Mouse (Mus musculus) urinary bladder, postnatal 10 days (tissue): ENCODE measurements around the gene Tbc1d25.
A peak's percentile ranks its signal among the peaks of the same experiment; 100 is the strongest.

Experiments
- DNase-seq: peaks from one replicate; pipeline ENCODE4 v3.0.0; 2022; ENCODE audit warnings: low spot score

Tbc1d25 gene

GRCm38 (mm10) chrX:8179646-8180045, 3.7 kb upstream of the Tbc1d25 start:
- DNase-seq, result no peak

GRCm38 (mm10) chrX:8178871-8179270, 2.9 kb upstream of the Tbc1d25 start:
- no peak for DNase-seq

GRCm38 (mm10) chrX:8175169-8175503, 845 bp downstream of the Tbc1d25 start:
- DNase-seq, result no peak

GRCm38 (mm10) chrX:8167716-8168647, 8.0 kb downstream of the Tbc1d25 start:
- DNase-seq, result no peak

GRCm38 (mm10) chrX:8164471-8164870, 11.5 kb downstream of the Tbc1d25 start:
- DNase-seq, result no peak

GRCm38 (mm10) chrX:8163076-8163475, 12.9 kb downstream of the Tbc1d25 start:
- DNase-seq, result no peak

GRCm38 (mm10) chrX:8145153-8145991, 30.6 kb downstream of the Tbc1d25 start, which contains the start of gene Rbm3:
TSS of gene Rbm3 (minus strand) at chrX:8145880.
- peak; percentile 33 for DNase-seq

GRCm38 (mm10) chrX:8143750-8144149, 32.2 kb downstream of the Tbc1d25 start:
- DNase-seq, result no peak

- DNase-seq, result no peak
Observed at GRCm38 (mm10) chrX:8142948-8143347, 33.0 kb downstream of the Tbc1d25 start.

- no peak for DNase-seq
Observed at GRCm38 (mm10) chrX:8141058-8141457, 34.9 kb downstream of the Tbc1d25 start.

GRCm38 (mm10) chrX:8140446-8140845, 35.5 kb downstream of the Tbc1d25 start:
- no peak for DNase-seq

GRCm38 (mm10) chrX:8139480-8139879, 36.5 kb downstream of the Tbc1d25 start:
- no peak for DNase-seq

GRCm38 (mm10) chrX:8135886-8136285, 40.1 kb downstream of the Tbc1d25 start:
- DNase-seq, result no peak

- DNase-seq, result peak; percentile 39
Observed at GRCm38 (mm10) chrX:8132017-8132976, 43.7 kb downstream of the Tbc1d25 start, which contains the start of gene Wdr13. TSS of gene Wdr13 (minus strand) at chrX:8132892.

- no peak for DNase-seq
Observed at GRCm38 (mm10) chrX:8131393-8131792, 44.6 kb downstream of the Tbc1d25 start.

- DNase-seq, result no peak
Observed at GRCm38 (mm10) chrX:8125235-8125634, 50.7 kb downstream of the Tbc1d25 start.

- no peak for DNase-seq
Observed at GRCm38 (mm10) chrX:8123821-8124470, 52.0 kb downstream of the Tbc1d25 start.

GRCm38 (mm10) chrX:8117264-8117663, 58.7 kb downstream of the Tbc1d25 start:
- no peak for DNase-seq

- DNase-seq, result no peak
Observed at GRCm38 (mm10) chrX:8115275-8115674, 60.7 kb downstream of the Tbc1d25 start.

- no peak for DNase-seq
Observed at GRCm38 (mm10) chrX:8105019-8105418, 71.0 kb downstream of the Tbc1d25 start.
